15 mouse cellular contexts compared by ENCODE assay signal in the genomic region with DNA sequence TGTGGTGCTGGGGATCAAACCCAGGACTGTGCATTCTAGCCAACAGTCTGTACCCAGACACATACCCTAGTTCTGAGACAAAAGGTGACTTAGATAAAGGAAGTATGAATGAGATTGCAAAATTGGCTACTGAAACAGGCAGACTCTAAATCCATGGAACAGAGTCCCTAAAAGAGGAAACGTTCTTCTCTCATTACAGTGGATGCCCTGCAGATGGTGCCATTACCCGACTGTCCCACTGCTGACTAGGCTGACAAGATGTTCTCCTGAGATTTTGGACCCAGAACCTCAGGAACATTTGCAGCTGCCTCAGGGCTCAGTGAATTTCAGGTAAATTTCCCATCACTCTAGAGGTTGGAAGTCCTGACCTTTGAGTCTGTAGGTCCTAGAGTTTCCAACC. TPM values are rescaled to one million over a fixed set of nuclear protein-coding genes. Genes with fewer than 3 reads are reported as not detected.
DNase-seq lines count a peak whose midpoint lies in the region; ATAC-seq and TF ChIP-seq lines count a peak whose summit lies in the region.
"Had no signal": no experiment of that assay in that cellular context is flagged by ENCODE, and none has a peak within 500 bp of the region (broad histone marks: within the 10 kb centered on the region; RNA-seq: fewer than 3 reads in every experiment).

No protein-coding gene starts in this region.

- H3K4me1 ChIP-seq in kidney, embryonic 15.5 days, result no peaks in the 10 kb centered on the region
- H3K4me1 ChIP-seq in midbrain, postnatal 0 days (ENCODE audit: insufficient read depth, low read length), result no peaks in the 10 kb centered on the region
- no peaks in the 10 kb centered on the region for H3K4me1 ChIP-seq in midbrain, embryonic 11.5 days (ENCODE audit: control insufficient read depth, insufficient read depth, low read length)
- no peaks in the 10 kb centered on the region for H3K4me1 ChIP-seq in hindbrain, embryonic 14.5 days (replicated peaks; ENCODE audit: control insufficient read depth, insufficient read depth, low read length)
- H3K4me1 ChIP-seq: embryonic facial prominence, embryonic 15.5 days; limb, embryonic 12.5 days; midbrain, embryonic 10.5 days; neural tube, embryonic 13.5 days had no signal

- TF ChIP-seq CTCF in midbrain, postnatal 0 days (IDR thresholded peaks at IDR 0.05), result peak; percentile 35

- H3K4me3 ChIP-seq in kidney, embryonic 15.5 days (replicated peaks), result no peak overlapping the region
- no peak overlapping the region for H3K4me3 ChIP-seq in midbrain, postnatal 0 days (ENCODE audit: low read depth, low read length)
- no peak overlapping the region for H3K4me3 ChIP-seq in midbrain, embryonic 11.5 days (ENCODE audit: low read depth, low read length)
- H3K4me3 ChIP-seq in hindbrain, embryonic 14.5 days (replicated peaks; ENCODE audit: low read length), result no peak overlapping the region
- H3K4me3 ChIP-seq: embryonic facial prominence, embryonic 15.5 days; limb, embryonic 12.5 days; midbrain, embryonic 10.5 days; neural tube, embryonic 13.5 days had no signal

- no peak overlapping the region for H3K9ac ChIP-seq in kidney, embryonic 15.5 days
- no peak overlapping the region for H3K9ac ChIP-seq in midbrain, postnatal 0 days (replicated peaks; ENCODE audit: low read length, poor library complexity, severe bottlenecking)
- no peak overlapping the region for H3K9ac ChIP-seq in midbrain, embryonic 11.5 days (ENCODE audit: low read length)
- no peak overlapping the region for H3K9ac ChIP-seq in hindbrain, embryonic 14.5 days
- H3K9ac ChIP-seq: embryonic facial prominence, embryonic 15.5 days; limb, embryonic 12.5 days; neural tube, embryonic 13.5 days had no signal

- peaks cover 22% of the 10 kb centered on the region for H3K36me3 ChIP-seq in kidney, embryonic 15.5 days
- H3K36me3 ChIP-seq in midbrain, postnatal 0 days (ENCODE audit: insufficient read depth, low read length), result peaks cover 2% of the 10 kb centered on the region; the same call in 1 of the 2 replicates
- no peaks in the 10 kb centered on the region for H3K36me3 ChIP-seq in midbrain, embryonic 11.5 days (ENCODE audit: control insufficient read depth, insufficient read depth, low read length)
- peaks cover 20% of the 10 kb centered on the region for H3K36me3 ChIP-seq in hindbrain, embryonic 14.5 days (replicated peaks; ENCODE audit: control insufficient read depth, insufficient read depth)

- no peaks in the 10 kb centered on the region for H3K9me3 ChIP-seq in kidney, embryonic 15.5 days (replicated peaks)
- no peaks in the 10 kb centered on the region for H3K9me3 ChIP-seq in midbrain, postnatal 0 days (ENCODE audit: low read length)
- no peaks in the 10 kb centered on the region for H3K9me3 ChIP-seq in midbrain, embryonic 11.5 days (ENCODE audit: control insufficient read depth, low read length)
- H3K9me3 ChIP-seq in hindbrain, embryonic 14.5 days (ENCODE audit: control insufficient read depth, low read length), result no peaks in the 10 kb centered on the region
- H3K9me3 ChIP-seq: embryonic facial prominence, embryonic 15.5 days; limb, embryonic 12.5 days; midbrain, embryonic 10.5 days; neural tube, embryonic 13.5 days had no signal

- DNase-seq in adrenal gland, postnatal 14 days, result peak; percentile 50
- no peak for DNase-seq in adrenal gland, postnatal 4 days (ENCODE audit: low spot score in 2 of 2)
- DNase-seq in kidney, adult 9 months, result peak; percentile 30
- no peak for DNase-seq in midbrain, postnatal 0 days (ENCODE audit: low spot score)
- no peak for DNase-seq in midbrain, embryonic 11.5 days (ENCODE audit: low spot score, missing footprints)
- no peak for DNase-seq in hindbrain, embryonic 14.5 days (ENCODE audit: low spot score)
- no peak for DNase-seq in thymus, postnatal 36 days
- DNase-seq: adrenal gland, postnatal 25 days; cerebellum, postnatal 10 days; thymus, postnatal 25 days had no signal

- no peaks in the 10 kb centered on the region for H3K27me3 ChIP-seq in kidney, embryonic 15.5 days
- no peaks in the 10 kb centered on the region for H3K27me3 ChIP-seq in midbrain, postnatal 0 days (ENCODE audit: insufficient read depth, low read length)
- no peaks in the 10 kb centered on the region for H3K27me3 ChIP-seq in midbrain, embryonic 11.5 days (ENCODE audit: control insufficient read depth, insufficient read depth, low read length)
- no peaks in the 10 kb centered on the region for H3K27me3 ChIP-seq in hindbrain, embryonic 14.5 days (ENCODE audit: control insufficient read depth, insufficient read depth, low read length)
- H3K27me3 ChIP-seq: embryonic facial prominence, embryonic 15.5 days; limb, embryonic 12.5 days; neural tube, embryonic 13.5 days had no signal

- no peak for ATAC-seq in kidney, embryonic 15.5 days (replicated peaks; ENCODE audit: low FRiP score)
- ATAC-seq in midbrain, postnatal 0 days (ENCODE audit: low FRiP score), result no peak
- ATAC-seq in midbrain, embryonic 11.5 days (ENCODE audit: low FRiP score), result no peak
- ATAC-seq in hindbrain, embryonic 14.5 days (ENCODE audit: low FRiP score), result no peak

- H3K27ac ChIP-seq in kidney, embryonic 15.5 days, result no peak overlapping the region
- H3K27ac ChIP-seq in midbrain, postnatal 0 days (ENCODE audit: low read depth, low read length), result no peak overlapping the region
- H3K27ac ChIP-seq in midbrain, embryonic 11.5 days (ENCODE audit: low read depth, low read length), result no peak overlapping the region
- H3K27ac ChIP-seq in hindbrain, embryonic 14.5 days, result no peak overlapping the region
- H3K27ac ChIP-seq: embryonic facial prominence, embryonic 15.5 days; limb, embryonic 12.5 days; midbrain, embryonic 10.5 days; neural tube, embryonic 13.5 days had no signal

- H3K4me2 ChIP-seq in kidney, embryonic 15.5 days, result no peak overlapping the region
- H3K4me2 ChIP-seq in midbrain, postnatal 0 days (ENCODE audit: low read depth, low read length, poor library complexity, severe bottlenecking), result no peak overlapping the region
- no peak overlapping the region for H3K4me2 ChIP-seq in midbrain, embryonic 11.5 days
- H3K4me2 ChIP-seq in hindbrain, embryonic 14.5 days (replicated peaks), result no peak overlapping the region
- H3K4me2 ChIP-seq: embryonic facial prominence, embryonic 15.5 days; limb, embryonic 12.5 days; neural tube, embryonic 13.5 days had no signal

- WGBS in kidney, embryonic 15.5 days, result 35% methylated on average over 2 of the region's 2 CpGs
- 41% methylated on average over 2 of the region's 2 CpGs for WGBS in midbrain, postnatal 0 days
- 49% methylated on average over 2 of the region's 2 CpGs for WGBS in midbrain, embryonic 11.5 days
- WGBS in hindbrain, embryonic 14.5 days, result 44% methylated on average over 2 of the region's 2 CpGs

RNA-seq across cellular contexts. Expression of gene Gga2, which starts 13.3 kb away (rescaled TPM):
- total RNA-seq in adrenal gland, postnatal 14 days (2021), result 20.3 and 28.1 TPM in 2 replicates
- 10 to 100 TPM; 34.2 to 43.2 TPM for total RNA-seq in adrenal gland, postnatal 4 days (2021)
- polyA plus RNA-seq in kidney, embryonic 15.5 days (2015; fragmentation: Nextera tagmentation; extraction: Ambion mirVana), result 89.4 and 95.4 TPM in 2 replicates
- total RNA-seq in midbrain, postnatal 0 days (2014; rRNA removed), result 25.4 and 27.2 TPM in 2 replicates
- 20.1 and 22.2 TPM in 2 replicates for polyA plus RNA-seq in midbrain, postnatal 0 days (2015; fragmentation: Nextera tagmentation; extraction: Ambion mirVana)
- 54.1 and 55.7 TPM in 2 replicates for polyA plus RNA-seq in midbrain, embryonic 11.5 days (2014; fragmentation: Nextera tagmentation; extraction: Ambion mirVana)
- polyA plus RNA-seq in hindbrain, embryonic 14.5 days (2014; fragmentation: Nextera tagmentation; extraction: Ambion mirVana), result 33.2 and 44.3 TPM in 2 replicates

RNA-seq across cellular contexts. Expression of gene Ubfd1, which starts 32.6 kb away (rescaled TPM):
- total RNA-seq in adrenal gland, postnatal 14 days (2021), result 47.3 and 49.9 TPM in 2 replicates
- 10 to 100 TPM; 51.0 to 53.7 TPM for total RNA-seq in adrenal gland, postnatal 4 days (2021)
- 65.3 and 66.2 TPM in 2 replicates for polyA plus RNA-seq in kidney, embryonic 15.5 days (2015; fragmentation: Nextera tagmentation; extraction: Ambion mirVana)
- 124 and 137 TPM in 2 replicates for total RNA-seq in midbrain, postnatal 0 days (2014; rRNA removed)
- polyA plus RNA-seq in midbrain, postnatal 0 days (2015; fragmentation: Nextera tagmentation; extraction: Ambion mirVana), result 63.2 and 69.0 TPM in 2 replicates
- polyA plus RNA-seq in midbrain, embryonic 11.5 days (2014; fragmentation: Nextera tagmentation; extraction: Ambion mirVana), result 94.1 and 94.6 TPM in 2 replicates
- 104 and 120 TPM in 2 replicates for polyA plus RNA-seq in hindbrain, embryonic 14.5 days (2014; fragmentation: Nextera tagmentation; extraction: Ambion mirVana)

RNA-seq across cellular contexts. Expression of gene Ears2, which starts 32.7 kb away (rescaled TPM):
- total RNA-seq in adrenal gland, postnatal 14 days (2021), result 17.3 and 20.4 TPM in 2 replicates
- 10 to 100 TPM; 20.5 to 20.8 TPM for total RNA-seq in adrenal gland, postnatal 4 days (2021)
- 18.6 TPM in 2 replicates for polyA plus RNA-seq in kidney, embryonic 15.5 days (2015; fragmentation: Nextera tagmentation; extraction: Ambion mirVana)
- total RNA-seq in midbrain, postnatal 0 days (2014; rRNA removed), result 14.0 and 15.3 TPM in 2 replicates
- polyA plus RNA-seq in midbrain, postnatal 0 days (2015; fragmentation: Nextera tagmentation; extraction: Ambion mirVana), result 7.2 and 7.5 TPM in 2 replicates
- 13.4 and 16.3 TPM in 2 replicates for polyA plus RNA-seq in midbrain, embryonic 11.5 days (2014; fragmentation: Nextera tagmentation; extraction: Ambion mirVana)
- 10.8 and 11.1 TPM in 2 replicates for polyA plus RNA-seq in hindbrain, embryonic 14.5 days (2014; fragmentation: Nextera tagmentation; extraction: Ambion mirVana)

RNA-seq across cellular contexts. Expression of gene Cog7, which starts 52.8 kb away (rescaled TPM):
- total RNA-seq in adrenal gland, postnatal 14 days (2021), result 22.8 and 24.7 TPM in 2 replicates
- total RNA-seq in adrenal gland, postnatal 4 days (2021), result 10 to 100 TPM; 31.1 to 32.6 TPM
- 29.1 and 29.5 TPM in 2 replicates for polyA plus RNA-seq in kidney, embryonic 15.5 days (2015; fragmentation: Nextera tagmentation; extraction: Ambion mirVana)
- 34.9 and 41.3 TPM in 2 replicates for total RNA-seq in midbrain, postnatal 0 days (2014; rRNA removed)
- polyA plus RNA-seq in midbrain, postnatal 0 days (2015; fragmentation: Nextera tagmentation; extraction: Ambion mirVana), result 22.4 and 27.4 TPM in 2 replicates
- polyA plus RNA-seq in midbrain, embryonic 11.5 days (2014; fragmentation: Nextera tagmentation; extraction: Ambion mirVana), result 14.5 and 19.1 TPM in 2 replicates
- polyA plus RNA-seq in hindbrain, embryonic 14.5 days (2014; fragmentation: Nextera tagmentation; extraction: Ambion mirVana), result 21.1 and 24.4 TPM in 2 replicates

Comparison
In these comparisons a context has a peak if more than half of its experiments do, and no peak if none do; other contexts are left out.
1. DNase-seq: peak in adrenal gland, postnatal 14 days (single experiment) and kidney, adult 9 months (single experiment); none in adrenal gland, postnatal 4 days (0 of 2), midbrain, postnatal 0 days (single experiment), midbrain, embryonic 11.5 days (single experiment), hindbrain, embryonic 14.5 days (single experiment) and thymus, postnatal 36 days (0 of 2).